Mouse (Mus musculus) testis, postnatal 14 days (tissue): ENCODE data around the gene Zfp948.
"Not testable (repeated sequence)": the region's sequence is repeated elsewhere in the genome, so short reads cannot be mapped to it uniquely, and the experiment has no call there.

Experiments
- DNase-seq: peaks from one replicate; pipeline ENCODE4 v3.0.0; 2021; ENCODE audit warnings: low spot score

The Zfp948 gene

DNA sequence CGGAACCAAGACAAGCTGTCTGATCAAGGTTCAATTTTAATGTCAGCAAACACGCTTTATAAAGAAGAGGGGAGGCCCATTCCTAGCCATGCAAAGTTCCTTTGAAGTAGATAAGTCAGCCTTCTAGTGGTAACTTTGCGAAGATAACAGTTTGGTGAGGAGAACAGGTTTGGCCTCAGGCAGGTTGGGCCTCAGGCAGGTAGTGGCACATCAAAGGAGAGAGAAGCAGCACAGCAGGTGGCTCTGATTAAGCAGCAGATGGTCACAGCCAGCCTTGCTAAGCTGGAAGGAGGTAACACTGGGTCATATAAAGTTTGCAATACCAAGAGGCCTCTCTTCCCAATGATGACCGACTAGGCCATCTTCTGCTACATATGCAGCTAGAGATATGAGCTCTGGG lies 69.0 kb downstream of the Zfp948 start:
- not testable (repeated sequence) for DNase-seq
